Mouse (Mus musculus): ENCODE measurements around the gene Myoz1. TPM values are rescaled to one million over a fixed set of nuclear protein-coding genes. Genes with fewer than 3 reads are reported as not detected.

The Myoz1 gene
- polyA plus RNA-seq, 1 experiment, result not detected

DNA sequence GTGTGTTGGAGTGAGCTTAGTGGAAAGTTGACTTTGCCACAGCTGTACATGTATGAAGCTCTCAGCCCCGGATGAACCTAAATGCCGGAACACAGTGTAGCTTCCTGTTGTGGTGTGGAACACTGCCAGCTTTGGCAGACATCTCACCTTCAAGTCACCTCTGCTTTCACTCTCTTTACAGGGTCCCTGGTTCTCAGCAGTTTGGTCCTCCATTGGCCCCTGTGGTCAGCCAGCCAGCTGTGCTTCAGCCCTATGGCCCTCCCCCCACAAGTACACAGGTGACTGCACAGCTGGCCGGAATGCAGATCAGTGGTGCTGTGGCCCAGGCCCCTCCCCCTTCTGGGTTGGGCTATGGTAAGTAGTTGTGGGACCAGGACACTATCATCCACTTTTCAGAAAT, 26.2 kb upstream of the Myoz1 start:
- TF ChIP-seq GATA1 (IDR thresholded peaks at IDR 0.05; ENCODE audit: low read length), result no peak

GRCm38 (mm10) chr14:20681742-20682141, 25.4 kb upstream of the Myoz1 start:
- TF ChIP-seq GATA1 (IDR thresholded peaks at IDR 0.05; ENCODE audit: low read length), result no peak

- no peak for TF ChIP-seq GATA1 (IDR thresholded peaks at IDR 0.05; ENCODE audit: low read length)
Measured at GRCm38 (mm10) chr14:20677906-20678305, 21.6 kb upstream of the Myoz1 start.

- no peak for TF ChIP-seq GATA1 (IDR thresholded peaks at IDR 0.05; ENCODE audit: low read length)
Measured at GRCm38 (mm10) chr14:20674064-20674833, 17.9 kb upstream of the Myoz1 start, which contains the start of gene Sec24c. Gene Sec24c, plus strand, starts transcription at chr14:20674308.

DNA sequence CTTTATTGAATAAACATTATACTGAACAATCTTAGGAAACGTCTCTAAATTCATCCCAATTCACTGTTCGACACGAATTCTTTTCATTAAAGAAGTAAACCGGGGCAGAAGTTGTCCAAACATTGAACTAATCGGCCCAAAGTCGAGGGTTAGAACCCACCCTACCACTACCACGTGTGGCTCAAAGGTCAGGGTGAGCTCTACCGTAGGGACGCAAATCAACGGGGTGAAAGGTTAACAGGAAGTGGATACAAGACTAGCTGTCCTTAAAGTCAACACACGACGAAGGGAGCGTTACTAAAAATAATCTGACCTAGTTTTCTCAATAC, 17.4 kb upstream of the Myoz1 start:
- TF ChIP-seq GATA1 (IDR thresholded peaks at IDR 0.05; ENCODE audit: low read length), result no peak

DNA sequence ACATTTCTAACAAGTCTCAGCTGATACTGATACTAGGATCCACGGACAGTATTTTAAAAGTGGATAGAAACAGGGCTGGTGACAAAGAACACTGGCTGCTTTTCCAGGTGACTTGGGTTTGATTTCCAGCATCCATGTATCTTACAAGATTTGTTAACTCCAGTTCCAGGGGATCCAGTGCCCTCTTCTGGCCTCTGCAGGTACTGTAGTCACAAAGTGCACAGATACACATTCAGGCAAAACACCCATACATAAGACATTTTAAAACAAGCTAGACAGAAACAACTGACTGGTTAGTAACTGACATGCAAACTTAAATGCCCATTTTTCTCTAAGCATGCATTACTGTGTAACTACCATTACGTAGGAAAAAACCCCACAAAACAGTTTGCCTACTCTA, 16.6 kb upstream of the Myoz1 start:
- no peak for TF ChIP-seq GATA1 (IDR thresholded peaks at IDR 0.05; ENCODE audit: low read length)

DNA sequence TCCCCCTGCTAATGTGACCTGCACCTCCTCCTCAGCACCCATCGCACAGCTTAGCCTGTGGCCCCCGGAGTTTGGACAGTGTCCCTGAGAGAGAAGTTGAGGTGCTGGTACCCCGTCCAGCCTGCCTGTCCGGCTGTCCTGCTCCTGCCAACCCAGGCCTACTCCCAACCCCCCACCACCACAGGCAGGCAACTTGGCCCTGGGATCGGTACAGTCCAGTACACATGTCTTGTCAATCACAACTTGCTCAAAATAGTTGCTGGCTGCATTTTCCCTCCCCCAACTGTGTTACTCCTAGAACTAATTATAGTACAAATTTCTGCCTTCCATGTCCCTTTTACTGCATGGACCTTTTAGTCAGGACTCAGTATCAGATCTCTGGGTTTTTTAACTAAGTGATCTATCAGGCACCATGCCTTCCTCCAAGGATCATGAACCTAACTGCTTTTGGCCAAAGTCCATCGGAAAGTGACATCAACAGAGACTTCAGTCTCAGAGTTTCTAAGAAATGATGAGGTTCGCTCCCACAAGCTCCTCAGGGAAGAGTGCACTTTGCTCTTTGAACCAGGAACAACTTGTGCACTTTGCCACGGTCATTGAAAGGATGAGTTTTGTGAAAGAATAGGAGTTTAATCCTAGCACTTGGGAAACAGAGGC, 11.9 kb upstream of the Myoz1 start, which contains the start of gene Synpo2l:
Gene Synpo2l, minus strand, starts transcription at position 201 of the 657 bp plus-strand sequence.
- no peak for TF ChIP-seq GATA1 (IDR thresholded peaks at IDR 0.05; ENCODE audit: low read length)

- no peak for TF ChIP-seq GATA1 (IDR thresholded peaks at IDR 0.05; ENCODE audit: low read length)
Measured at GRCm38 (mm10) chr14:20667469-20667868, 11.1 kb upstream of the Myoz1 start.

DNA sequence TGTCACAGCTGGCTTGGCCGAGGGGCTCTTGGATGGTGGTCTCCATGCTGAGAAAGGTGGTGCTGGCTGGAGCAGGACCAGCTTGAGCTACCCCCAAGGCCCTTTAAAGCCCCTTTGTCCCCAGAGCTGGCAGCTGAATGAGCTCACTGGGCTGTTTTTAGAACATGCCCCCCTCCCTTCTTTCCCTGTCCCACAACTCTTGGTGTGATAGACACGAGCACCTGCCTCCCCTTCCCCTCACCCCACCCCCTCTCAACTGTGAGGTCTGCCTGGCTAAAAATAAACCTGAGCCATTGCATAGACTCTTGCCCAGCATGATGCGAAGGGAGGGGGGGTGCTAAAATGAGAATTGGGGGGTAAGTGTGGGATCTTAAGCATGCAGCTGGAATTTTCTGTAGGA, 8.1 kb upstream of the Myoz1 start:
- no peak for TF ChIP-seq GATA1 (IDR thresholded peaks at IDR 0.05; ENCODE audit: low read length)

DNA sequence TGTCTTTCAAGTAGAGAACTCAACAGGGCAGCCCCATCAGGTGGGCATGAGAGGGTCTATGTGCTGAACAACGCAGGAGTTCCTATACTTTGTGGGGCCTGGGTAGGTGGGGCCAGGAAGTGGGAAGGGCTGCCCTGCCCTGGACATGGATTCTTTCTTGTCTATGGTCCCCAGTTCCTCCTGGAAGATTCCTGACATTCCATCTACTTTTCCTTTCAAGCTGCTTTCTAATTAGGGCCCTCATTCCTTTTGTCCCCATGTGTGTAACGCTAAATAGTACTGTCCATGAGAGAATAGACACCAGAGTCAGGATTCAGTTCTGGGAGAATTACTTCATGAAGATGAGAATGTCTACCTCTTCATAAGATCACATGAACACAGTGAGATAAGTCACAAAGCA, 7.3 kb upstream of the Myoz1 start:
- no peak for TF ChIP-seq GATA1 (IDR thresholded peaks at IDR 0.05; ENCODE audit: low read length)

GRCm38 (mm10) chr14:20662740-20663139, 6.4 kb upstream of the Myoz1 start:
- TF ChIP-seq GATA1 (IDR thresholded peaks at IDR 0.05; ENCODE audit: low read length), result no peak

- TF ChIP-seq GATA1 (IDR thresholded peaks at IDR 0.05; ENCODE audit: low read length), result no peak
Measured at GRCm38 (mm10) chr14:20661661-20662331, 5.5 kb upstream of the Myoz1 start.

GRCm38 (mm10) chr14:20660827-20661660, 4.7 kb upstream of the Myoz1 start:
- TF ChIP-seq GATA1 (IDR thresholded peaks at IDR 0.05; ENCODE audit: low read length), result no peak

GRCm38 (mm10) chr14:20659687-20660086, 3.3 kb upstream of the Myoz1 start:
- TF ChIP-seq GATA1 (IDR thresholded peaks at IDR 0.05; ENCODE audit: low read length), result no peak

GRCm38 (mm10) chr14:20658902-20659301, 2.6 kb upstream of the Myoz1 start:
- no peak for TF ChIP-seq GATA1 (IDR thresholded peaks at IDR 0.05; ENCODE audit: low read length)

GRCm38 (mm10) chr14:20658326-20658725, 2.0 kb upstream of the Myoz1 start:
- no peak for TF ChIP-seq GATA1 (IDR thresholded peaks at IDR 0.05; ENCODE audit: low read length)

Measured in G1E-ER4 (cell line).